Mouse (Mus musculus) CD4-positive, CD25-positive, alpha-beta regulatory T cell, adult 4 months (primary cell): Measurements from ENCODE around the gene Draxin. TPM values are rescaled to one million over a fixed set of nuclear protein-coding genes. Genes with fewer than 3 reads are reported as not detected.
"Not testable (repeated sequence)": the region's sequence is repeated elsewhere in the genome, so short reads cannot be mapped to it uniquely, and the experiment has no call there.

ENCODE experiments used
- ATAC-seq: one replicate; pipeline ENCODE4 v1.8.0; 2017
- polyA plus RNA-seq, 2 experiments: library from polyadenylated mRNA; unstranded; fragments of 100-300 nt; shearing (Covaris generic); gene quantifications; one replicate each; pipeline ENCODE4 v1.2.1; 2017

The Draxin gene
- polyA plus RNA-seq, 2 experiments from 2014 or later, result not detected

DNA sequence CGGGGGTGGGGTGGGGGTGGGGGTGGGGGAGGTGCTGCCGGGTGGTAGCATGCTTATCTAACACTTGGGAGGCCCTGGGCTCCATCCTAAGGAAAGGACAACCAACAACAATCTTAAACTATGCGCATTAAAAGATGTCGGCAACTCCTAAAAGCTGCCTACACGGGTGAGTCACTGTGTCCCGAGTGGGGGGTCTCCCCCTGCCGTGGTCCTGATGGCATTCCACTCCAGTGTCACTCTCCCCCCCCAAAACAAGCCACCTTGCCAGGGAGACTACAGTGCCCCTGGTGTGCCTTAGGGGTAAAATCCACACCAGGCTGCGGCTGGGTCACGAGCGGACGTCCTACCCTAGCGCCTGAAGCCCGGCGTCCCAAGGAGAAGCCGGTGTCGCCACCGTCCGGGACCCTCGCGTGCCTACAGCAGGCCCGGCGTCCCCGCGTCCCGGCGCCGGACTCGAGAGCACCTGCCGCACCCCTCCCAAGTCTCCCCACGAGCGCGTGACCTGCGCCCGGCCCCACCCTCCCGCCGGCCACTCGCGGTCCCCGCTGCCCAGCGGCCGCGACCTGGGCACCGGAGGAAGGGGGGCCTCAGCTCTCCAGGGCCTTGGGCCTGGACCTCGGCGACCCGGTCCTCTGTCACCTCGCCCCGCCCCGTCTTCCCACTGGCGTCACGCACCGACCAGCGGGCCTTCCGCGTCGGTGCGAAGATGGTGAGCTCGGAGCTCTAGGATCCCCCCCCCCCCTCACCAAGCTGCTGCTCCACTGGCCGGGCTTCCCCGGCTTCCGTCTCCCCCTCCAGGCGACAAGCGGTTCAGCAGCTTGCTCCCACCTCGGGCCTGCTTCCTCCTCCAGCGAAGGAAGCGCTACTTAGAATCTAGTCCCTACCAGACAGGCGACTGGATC, 21.0 kb upstream of the Draxin start, which contains the start of gene Fbxo6:
Gene Fbxo6 (minus strand): TSS at position 874 of the 902 bp plus-strand sequence.
- ATAC-seq, result peak; percentile 95

- peak; percentile 0 for ATAC-seq
These were observed 20.4 kb upstream of the Draxin start for GRCm38 (mm10) chr4:148150953-148151266.

GRCm38 (mm10) chr4:148150242-148150641, 19.7 kb upstream of the Draxin start:
- no peak for ATAC-seq

- no peak for ATAC-seq
These were observed 19.0 kb upstream of the Draxin start for GRCm38 (mm10) chr4:148149540-148149939.

DNA sequence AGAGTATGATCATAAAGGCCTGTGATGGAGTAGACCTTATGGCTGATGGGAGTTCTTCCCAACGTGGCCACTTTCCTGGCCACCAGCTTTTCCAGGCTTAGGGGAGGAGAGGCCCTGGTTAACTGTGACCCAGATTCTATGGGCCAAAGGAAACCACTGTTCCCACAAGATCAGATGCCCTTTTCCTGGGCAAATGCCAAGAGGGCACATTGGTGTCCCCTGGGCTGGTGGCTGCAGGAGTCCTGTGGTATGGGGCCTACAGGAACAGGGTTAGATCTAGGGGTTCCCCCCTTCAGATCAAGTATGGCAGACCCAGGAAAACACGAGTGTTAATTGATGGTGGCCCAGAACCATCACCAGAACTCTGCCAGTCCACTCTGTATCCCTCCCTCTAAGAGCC, 17.2 kb upstream of the Draxin start:
- no peak for ATAC-seq

DNA sequence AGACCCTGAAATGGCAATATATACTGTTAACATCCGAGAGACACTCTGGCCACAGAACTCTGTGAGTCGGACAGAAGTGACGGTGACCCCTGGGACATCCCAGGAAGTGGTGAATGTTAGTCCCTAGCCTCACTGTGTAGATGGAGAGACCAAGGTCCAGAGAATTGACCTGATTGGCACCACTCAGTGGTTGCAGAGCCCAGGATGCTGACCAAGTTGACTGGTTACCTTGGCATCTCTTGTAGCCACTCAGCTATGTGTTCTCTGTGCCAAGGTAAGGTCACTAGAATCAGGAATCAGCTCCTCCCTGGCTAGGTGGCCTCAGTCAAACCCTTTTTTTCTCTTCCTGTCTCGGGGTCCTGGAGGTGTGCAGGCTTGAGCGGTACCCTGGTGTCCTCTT, 13.2 kb upstream of the Draxin start:
- no peak for ATAC-seq

GRCm38 (mm10) chr4:148140098-148141011, 9.9 kb upstream of the Draxin start:
- peak; percentile 89 for ATAC-seq

DNA sequence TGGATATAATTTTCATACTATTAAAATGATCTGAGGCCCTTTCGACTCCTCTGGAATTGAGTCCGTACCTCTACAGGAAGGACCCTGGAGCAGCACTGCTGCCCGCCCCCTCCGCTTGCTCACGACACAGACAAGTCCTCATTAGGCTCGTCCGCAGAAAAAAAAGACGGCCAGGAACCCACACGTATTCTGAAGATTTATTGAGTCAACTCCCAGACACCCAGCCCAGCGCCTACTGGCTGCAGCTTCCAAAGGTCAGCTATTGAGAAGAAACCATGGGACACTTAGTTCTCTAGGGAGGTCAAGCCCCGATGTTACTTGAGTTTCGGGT, 9.2 kb upstream of the Draxin start:
- peak; percentile 42 for ATAC-seq

DNA sequence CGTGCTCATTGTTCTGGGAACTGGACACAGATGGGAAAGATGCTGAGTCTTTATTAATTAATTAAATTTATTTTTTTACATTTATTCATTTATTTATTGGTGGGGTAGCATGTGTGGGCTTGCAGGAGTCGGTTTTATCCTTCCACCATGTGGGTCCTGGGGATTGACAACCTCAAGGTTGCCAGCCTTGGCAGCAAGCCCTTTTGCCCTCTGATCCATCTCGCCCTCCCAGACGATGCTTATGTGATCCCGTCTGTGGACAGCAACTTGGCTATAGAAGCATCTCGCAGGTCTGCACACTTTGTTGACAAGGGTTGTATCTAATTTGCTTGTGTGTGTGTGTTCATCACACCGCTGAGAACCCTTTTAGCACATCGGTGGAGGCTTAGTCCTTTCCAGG, 7.0 kb upstream of the Draxin start:
- no peak for ATAC-seq

- ATAC-seq, result no peak
These were observed 4.5 kb upstream of the Draxin start for GRCm38 (mm10) chr4:148134988-148135387.

- no peak for ATAC-seq
These were observed 1.1 kb upstream of the Draxin start for GRCm38 (mm10) chr4:148131497-148132081.

GRCm38 (mm10) chr4:148130133-148130532, 365 bp downstream of the Draxin start, which contains the start of gene Mad2l2:
Gene Mad2l2 (plus strand): TSS chr4:148130384.
- ATAC-seq, result no peak

GRCm38 (mm10) chr4:148128672-148129071, 1.8 kb downstream of the Draxin start:
- no peak for ATAC-seq

- ATAC-seq, result no peak
These were observed 2.3 kb downstream of the Draxin start for GRCm38 (mm10) chr4:148128241-148128640.

DNA sequence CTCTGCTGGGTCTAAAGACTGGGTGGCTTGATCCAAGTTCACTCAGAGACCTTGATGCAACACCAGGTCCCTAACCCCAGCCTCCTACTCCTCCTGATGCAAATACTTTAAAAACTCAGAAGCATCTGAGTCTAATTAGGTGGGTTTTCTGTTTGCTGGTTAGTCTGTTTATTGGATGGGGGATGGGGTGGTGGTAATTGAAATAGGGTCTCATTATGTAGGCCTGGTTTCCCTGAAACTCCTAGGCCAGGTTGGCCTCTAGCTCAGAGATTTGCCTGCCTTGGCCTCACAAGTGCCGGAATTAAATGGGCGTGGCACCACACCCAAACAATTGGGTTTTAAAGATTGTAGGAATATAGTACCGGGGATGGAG, 7.8 kb downstream of the Draxin start:
- no peak for ATAC-seq

DNA sequence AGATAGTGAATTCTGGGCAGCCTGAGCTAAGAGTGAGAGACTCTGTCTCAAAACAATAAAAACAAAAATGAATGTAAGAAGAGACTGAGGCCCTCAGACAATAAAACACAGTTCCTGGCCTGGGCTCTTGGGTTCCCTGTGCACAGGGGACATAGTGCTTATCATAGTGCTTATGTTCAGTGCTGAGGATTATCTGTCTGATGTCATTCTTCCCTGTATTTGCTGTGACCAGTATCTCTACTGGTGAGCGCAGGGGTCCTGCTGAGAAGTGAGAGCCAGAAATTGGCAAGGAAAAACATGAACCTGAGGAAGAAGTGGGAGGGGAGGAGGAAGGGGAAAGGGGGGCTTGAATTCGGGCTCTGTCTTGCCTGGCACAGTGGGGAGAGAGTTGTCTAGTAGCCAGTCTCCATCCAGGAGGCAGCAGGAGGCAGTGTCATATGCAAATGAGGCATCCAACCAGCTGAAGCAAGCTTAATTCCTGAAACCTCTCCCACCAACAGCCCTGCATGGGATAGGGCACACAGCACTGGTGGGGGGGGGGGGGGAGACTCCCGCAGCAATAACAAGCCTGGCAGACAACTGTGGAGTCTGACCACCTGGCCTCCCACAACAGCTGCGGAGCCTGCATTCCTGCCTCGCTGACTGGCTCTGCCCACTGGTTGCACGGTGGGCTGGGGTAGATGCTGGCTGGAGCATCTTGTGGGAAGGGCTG, 8.4 kb downstream of the Draxin start:
- no peak for ATAC-seq

DNA sequence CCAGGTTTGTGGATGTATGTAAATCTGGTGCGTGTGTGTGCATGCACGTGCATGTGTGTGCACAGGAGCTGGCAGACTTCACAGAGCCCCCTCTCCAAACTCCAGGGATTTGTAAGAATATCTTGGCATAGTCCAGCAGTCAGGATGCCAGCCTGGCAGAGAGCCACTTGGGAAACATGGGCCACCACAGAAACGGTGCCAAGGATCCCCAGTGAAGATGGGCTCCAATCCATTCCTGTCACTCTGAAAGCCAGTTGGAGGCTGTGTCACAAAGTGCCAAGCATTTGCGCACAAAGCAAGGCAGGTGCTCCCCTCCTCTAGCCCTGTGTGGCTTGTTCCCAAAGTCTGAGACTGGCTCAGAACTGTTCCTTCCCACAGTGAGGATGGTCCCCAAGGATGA, 9.1 kb downstream of the Draxin start:
- no peak for ATAC-seq

GRCm38 (mm10) chr4:148120555-148120954, 9.9 kb downstream of the Draxin start:
- ATAC-seq, result no peak

DNA sequence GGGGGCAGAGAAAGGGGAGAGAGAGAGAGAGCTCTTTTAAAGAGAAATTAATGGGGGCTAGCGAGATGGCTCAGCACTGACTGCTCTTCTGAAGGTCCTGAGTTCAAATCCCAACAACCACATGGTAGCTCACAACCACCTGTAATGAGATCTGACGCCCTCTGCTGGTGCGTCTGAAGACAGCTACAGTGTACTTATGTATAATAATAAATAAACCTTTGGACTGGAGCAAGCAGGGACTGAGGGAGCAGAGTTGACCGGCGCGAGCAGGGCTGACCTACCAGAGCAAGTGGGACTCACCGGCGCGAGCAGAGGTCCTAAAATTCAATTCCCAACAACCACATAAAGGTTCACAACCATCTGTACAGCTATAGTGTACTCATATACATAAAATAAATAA, 10.9 kb downstream of the Draxin start:
- ATAC-seq, result not testable (repeated sequence)

GRCm38 (mm10) chr4:148117392-148117791, 13.1 kb downstream of the Draxin start:
- ATAC-seq, result no peak

GRCm38 (mm10) chr4:148116657-148117056, 13.8 kb downstream of the Draxin start:
- ATAC-seq, result no peak

- peak; percentile 46 for ATAC-seq
These were observed 15.0 kb downstream of the Draxin start for GRCm38 (mm10) chr4:148115467-148115866.
